Mouse (Mus musculus) neural tube, embryonic 10.5 days (tissue): ENCODE measurements around the gene Tpp1.
"Not testable (repeated sequence)": the region's sequence is repeated elsewhere in the genome, so short reads cannot be mapped to it uniquely, and the experiment has no call there.

Source experiments
- DNase-seq: peaks from one replicate; pipeline ENCODE4 v3.0.0-alpha.2; 2017; ENCODE audit warnings: low spot score; ENCODE audit errors: extremely low spot score

Gene Tpp1

GRCm38 (mm10) chr7:105762517-105763270 is 10.7 kb upstream of the Tpp1 start:
- DNase-seq: no peak

DNA sequence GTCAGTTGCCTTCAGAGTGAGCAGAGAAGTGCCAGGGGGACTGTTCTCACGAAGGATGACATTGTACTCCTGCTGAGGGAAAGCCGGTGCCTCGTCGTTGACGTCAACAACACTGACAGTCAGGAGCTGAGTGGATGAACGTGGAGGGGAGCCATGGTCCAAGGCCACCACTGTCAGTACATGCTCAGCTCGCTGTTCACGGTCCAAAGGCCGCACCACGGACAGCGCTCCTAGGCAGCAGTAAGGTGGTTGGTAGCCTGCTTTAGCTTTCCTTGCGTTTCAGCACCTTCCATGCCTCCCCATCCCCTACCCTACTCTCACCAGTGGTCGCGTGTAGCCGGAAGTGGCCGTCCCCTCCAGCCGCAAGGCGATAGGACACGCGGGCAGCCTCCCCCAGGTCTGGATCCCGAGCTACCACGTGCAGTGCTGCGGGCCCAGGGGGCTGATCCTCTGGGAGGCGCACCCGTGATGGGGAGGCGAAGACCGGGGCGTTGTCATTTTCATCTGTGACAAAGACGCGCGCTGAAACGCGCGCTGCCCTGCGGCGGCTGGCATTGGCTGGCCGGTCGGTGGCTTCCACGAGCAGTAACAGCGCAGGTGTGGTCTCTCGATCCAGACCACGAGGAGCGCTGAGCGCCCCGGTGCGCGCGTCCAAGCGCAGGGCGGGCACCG is 9.9 kb upstream of the Tpp1 start:
- DNase-seq: no peak

- no peak for DNase-seq
These were observed 1.2 kb upstream of the Tpp1 start for GRCm38 (mm10) chr7:105753281-105753680.

GRCm38 (mm10) chr7:105752716-105753115 is 681 bp upstream of the Tpp1 start:
- DNase-seq: no peak

- DNase-seq: no peak
These were observed 4.3 kb downstream of the Tpp1 start for GRCm38 (mm10) chr7:105747776-105748175.

- DNase-seq: peak; percentile 90
These were observed 8.0 kb downstream of the Tpp1 start, which contains the start of gene Taf10 for GRCm38 (mm10) chr7:105743926-105744590. Taf10 (minus strand) TSS chr7:105744361.

DNA sequence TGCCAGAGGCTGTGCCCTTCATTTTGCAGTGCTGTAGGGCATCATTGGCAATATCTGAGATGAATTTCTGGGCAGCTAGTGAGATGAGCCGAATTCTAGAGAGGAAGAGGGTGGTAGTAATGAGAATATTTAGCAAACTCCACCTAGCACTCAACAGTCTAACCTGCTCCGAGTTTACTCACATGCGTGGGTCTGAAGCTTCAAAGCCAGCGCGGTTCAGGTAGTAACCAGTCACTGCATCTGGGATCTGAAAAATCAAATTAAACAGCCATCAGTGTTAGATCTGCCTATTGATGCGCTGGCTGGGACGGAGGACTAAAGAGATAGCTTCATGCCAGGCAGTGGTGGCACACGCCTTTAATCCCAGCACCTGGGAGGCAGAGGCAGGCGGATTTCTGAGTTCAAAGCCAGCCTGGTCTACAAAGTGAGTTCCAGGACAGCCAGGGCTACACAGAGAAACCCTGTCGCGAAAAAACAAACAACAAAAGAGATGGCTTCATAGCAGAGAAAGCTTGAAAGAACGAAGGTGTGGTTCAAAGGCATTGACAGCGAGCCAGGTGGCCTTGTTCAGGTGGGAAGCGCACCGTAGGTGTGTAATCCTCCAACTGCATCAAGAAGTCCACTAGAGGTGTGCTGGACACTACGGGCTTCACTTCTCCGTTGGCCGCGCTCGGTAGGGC is 8.6 kb downstream of the Tpp1 start:
- not testable (repeated sequence) for DNase-seq

DNA sequence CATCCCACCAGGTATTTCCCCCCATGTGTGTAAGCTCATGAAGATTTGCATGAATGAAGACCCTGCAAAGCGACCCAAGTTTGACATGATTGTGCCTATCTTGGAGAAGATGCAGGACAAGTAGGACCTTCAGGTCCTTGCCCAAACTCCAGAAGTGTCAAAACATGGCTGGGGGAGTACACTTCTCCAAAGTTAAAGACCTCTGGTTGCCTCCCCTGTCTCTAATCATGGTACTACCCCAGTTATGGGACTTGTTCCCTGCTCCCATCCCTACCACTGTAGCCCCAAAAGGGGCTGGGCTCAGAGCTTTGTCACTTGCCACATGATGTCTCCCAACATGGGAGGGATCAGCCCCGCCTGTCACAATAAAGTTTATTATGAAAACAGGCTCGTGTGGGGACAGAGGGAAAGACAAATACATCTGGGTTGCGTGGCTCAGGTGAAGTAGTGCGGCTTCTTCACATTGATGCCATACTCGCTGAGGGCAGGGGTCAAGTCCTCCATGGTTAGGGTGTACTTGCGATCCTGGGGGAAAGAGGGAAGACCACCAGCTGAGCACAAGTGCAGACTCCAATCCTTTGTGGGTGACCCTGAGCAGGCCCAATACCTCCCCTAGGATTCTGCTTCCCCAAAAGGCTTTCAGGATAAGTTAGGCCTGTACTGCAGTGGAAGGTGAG is 9.4 kb downstream of the Tpp1 start:
- DNase-seq: not testable (repeated sequence)

- no peak for DNase-seq
These were observed 10.1 kb downstream of the Tpp1 start for GRCm38 (mm10) chr7:105741978-105742377.

GRCm38 (mm10) chr7:105740851-105741250 is 11.2 kb downstream of the Tpp1 start:
- no peak for DNase-seq

- DNase-seq: no peak
These were observed 11.8 kb downstream of the Tpp1 start for GRCm38 (mm10) chr7:105740089-105740795.

GRCm38 (mm10) chr7:105738948-105739347 is 13.1 kb downstream of the Tpp1 start:
- no peak for DNase-seq

- no peak for DNase-seq
These were observed 13.7 kb downstream of the Tpp1 start for GRCm38 (mm10) chr7:105738286-105738685.

DNA sequence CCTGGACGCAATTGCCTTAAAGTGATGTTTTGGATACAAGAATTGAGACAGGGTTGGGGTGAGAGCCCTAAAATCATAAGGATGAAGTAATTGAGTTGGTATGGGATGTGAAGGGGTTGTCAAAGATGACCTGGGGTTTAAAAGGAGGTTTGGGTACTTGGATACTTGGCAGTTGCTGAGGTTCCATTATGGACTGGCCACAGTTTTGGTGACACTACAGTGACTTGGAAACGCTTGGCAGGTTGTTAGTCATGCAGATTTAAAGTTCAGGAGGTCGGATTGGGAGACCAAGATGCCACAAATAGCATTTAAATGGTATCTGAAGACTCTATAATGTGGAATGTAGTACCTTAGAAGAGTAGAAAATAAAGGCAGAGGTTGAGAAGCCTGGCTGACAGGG is 14.4 kb downstream of the Tpp1 start:
- DNase-seq: no peak

DNA sequence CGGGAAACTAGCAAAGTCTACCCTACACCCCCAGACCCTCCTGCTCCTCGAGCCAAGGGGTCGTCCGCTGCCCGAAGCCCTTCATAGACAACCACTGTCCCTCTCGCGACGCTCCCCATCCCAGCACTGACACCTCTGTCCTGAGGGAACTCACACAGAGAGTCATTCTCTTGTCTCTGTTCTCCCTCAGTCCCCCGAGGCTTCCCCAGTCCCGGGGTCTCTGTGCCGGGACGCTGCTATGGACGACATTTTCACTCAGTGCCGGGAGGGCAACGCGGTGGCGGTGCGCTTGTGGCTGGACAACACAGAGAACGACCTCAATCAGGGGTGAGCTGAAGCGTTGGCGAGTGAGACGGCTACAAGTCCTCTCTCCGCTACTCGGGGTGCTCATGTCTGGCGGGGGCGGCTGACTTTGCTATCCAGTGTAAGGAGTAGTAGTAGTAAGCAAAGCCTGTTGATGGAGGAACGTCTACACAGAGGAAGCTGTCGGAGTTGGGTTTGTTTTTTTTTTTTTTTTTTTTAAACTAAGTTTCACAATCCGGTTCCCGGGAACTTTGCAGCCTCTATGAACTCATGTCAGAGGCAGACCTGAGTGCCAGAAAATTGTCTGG is 15.0 kb downstream of the Tpp1 start, which contains the start of gene Rrp8:
Gene Rrp8, minus strand, starts transcription at position 475 of the 611 bp plus-strand sequence.
- no peak for DNase-seq

DNA sequence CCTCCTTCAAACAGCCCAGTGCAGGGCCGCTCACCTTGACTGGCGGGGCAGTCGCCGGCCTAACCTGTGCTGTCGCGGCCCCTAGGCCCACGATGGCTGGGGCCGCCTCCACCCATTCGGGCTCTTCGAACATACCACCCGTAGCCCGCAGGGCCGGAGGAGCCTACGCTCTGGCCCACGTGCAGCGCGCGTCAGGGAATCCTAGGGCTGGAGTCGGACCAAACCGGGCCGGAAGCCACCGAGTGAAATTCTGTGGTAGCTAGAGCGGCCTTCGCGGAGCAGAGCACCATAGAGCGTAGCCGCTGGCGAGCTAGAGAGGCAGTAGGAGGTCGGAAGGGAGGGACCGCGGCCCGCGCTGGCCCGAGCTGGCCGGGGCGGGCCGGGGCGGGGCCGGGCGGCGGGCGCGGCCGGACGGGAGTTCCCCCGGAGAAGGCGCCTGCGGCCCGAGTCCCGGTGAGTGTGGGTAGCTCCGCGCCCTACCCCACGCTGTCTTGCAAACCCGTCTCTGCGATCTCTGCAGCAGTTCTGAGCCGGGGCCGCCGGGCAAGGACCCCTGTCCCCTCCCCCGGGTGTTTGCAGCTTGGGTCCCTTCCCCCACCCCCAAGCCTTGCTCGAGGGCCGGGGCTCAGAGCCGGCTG is 15.7 kb downstream of the Tpp1 start, which contains the start of gene Ilk:
Gene Ilk, plus strand, starts transcription at position 329 of the 638 bp plus-strand sequence.
- DNase-seq: peak; percentile 87

DNA sequence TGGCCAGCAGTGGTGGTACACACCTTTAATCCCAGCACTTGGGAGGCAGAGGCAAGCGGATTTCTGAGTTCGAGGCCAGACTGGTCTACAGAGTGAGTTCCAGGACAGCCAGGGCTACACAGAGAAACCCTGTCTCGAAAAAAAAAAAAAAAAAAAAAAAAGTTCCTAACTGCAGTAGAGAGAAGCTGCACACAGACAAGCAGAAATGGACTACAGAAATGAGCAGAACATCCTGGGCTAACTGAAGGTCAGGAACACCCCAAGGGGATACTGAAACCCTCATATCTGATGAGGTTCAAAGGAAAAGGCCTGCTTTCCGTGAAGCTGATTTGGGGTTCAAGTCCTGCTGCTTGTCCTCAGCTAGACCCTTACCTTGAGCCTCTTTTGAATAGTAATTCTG is 16.6 kb downstream of the Tpp1 start:
- DNase-seq: not testable (repeated sequence)

DNA sequence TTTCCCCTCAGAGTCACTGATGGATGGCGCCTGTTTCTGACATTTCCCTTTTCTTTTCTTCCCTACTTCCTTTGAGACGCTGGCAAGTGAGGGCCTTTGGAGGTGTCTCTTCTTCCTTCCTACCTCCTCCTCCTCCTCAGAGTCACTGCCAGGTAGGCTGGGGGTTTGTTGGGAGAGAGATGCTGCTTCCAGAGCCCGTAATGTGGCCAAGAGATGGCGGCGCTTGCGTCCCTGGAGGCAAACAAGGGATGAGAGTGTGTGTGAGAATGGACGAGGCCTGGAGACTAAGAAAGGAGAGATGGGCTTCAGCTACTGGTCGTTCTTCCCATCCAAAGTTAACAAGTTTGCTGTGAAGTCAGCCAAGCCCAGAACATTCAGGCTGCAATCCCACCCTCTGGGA is 17.2 kb downstream of the Tpp1 start:
- DNase-seq: no peak

DNA sequence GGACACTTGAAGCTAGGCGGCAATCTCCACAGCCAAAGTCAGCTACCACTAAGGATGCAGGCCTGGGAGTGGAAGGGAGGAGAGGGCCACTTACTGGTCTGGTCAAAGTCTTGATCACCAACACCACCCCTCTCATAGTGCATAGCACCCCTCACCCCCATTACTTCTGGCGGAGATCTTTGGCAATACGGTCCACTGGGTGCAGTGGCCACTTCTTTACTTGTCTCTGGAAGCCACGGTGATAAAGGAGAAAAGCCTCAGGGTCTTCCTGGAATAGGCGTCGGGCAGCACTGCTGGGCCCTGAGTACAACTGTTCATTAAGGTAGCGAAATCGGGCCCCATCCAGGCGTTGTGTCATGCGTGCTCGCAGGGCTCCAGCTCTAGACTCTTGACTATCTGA is 18.2 kb downstream of the Tpp1 start:
- no peak for DNase-seq
